Mouse (Mus musculus) kidney, postnatal 4 days (tissue): ENCODE measurements around the gene Ids.
"Not testable (repeated sequence)": the region's sequence is repeated elsewhere in the genome, so short reads cannot be mapped to it uniquely, and the experiment has no call there.

Experiments used
- DNase-seq, 2 experiments: peaks; one replicate each; pipeline ENCODE4 v3.0.0; 2021; ENCODE audit warnings: mixed read lengths in 2 of 2

Gene Ids

DNA sequence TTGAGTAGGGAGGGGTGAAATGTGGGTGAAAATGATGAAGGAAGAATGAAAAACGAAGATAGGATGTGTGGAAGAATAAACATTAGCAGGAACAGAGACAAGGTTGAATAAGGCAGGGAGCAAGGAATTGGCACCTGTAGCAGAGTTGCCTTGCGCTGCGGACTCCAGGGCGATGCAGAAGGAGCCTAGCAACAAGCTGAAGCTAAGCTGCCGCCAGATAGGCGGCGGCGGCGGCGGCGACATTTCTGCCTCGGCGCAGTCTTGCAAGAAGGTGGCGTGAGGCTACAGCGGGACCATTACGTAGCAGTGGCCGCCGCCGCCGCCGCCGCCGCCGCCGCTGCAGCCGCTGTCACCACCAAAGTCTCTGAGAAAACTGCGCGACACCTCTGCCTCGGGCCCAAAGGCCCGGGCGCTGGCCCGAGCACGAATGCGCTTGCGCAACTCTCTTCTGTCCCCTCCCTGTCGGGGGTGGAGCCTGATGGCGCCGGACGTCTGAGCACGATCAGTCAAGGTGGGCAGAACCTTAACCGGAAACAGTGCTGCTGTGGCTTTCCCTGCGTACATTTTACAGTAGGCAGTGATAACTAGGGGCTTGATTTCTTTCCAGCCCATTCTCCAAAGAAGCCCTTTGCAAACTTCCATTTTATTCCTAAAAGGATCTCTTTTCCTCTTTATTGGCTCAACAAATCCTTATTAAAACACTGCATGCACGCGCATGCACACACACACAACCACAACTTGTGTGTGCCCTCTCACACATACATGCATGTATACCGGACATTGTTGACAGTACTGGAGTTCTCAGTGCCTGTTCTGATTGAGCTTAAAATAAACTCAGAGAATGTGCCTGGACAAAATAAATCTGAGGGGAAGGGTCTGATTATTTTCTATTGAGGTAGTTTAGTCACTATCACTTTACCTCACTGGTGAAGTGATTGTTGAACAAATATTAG, at the start of gene Ids:
TSS of gene Ids (minus strand) at position 424 of the 953 bp plus-strand sequence.
- peak; percentile 84 to 91 for DNase-seq

DNA sequence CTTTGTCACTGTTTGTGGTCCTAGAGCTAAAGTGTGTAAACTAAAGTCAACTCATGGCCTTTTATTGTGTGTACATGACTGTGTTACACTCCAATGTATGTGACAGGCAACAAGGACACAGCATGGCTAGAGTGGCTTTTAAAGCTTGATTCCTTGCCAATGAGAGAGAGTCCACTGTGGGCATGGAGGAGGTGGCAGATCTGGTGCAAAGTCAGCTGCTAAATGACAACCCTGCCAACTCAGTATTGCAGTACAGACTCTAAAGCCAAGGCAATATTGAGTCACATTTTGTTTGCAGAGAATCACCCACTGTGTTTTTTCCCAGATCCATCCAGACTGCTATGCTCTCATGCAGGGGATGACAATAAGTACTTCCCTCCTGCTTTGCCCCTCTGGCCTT, 27.8 kb upstream of the Ids start:
- DNase-seq: not testable (repeated sequence)

DNA sequence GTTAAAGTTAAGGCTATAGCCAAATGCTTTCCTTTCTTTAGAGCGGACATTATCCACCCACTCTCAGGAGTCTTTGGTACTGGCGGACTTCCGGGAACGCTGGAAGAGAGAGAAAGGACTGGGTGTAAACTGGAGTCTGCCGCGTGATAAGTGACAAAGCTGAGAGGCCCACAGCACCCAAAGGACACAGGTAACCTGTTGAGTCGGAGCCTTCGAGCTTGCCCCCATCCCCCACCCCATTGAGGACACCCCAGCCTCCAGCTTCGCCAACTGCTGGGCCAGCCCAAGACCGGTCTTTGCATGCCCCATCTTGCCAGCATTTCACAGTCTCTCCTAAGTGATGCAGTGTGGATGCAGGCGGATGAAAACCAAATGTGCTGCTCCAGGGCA, 21.1 kb upstream of the Ids start:
- DNase-seq: peak; percentile 23 to 53

DNA sequence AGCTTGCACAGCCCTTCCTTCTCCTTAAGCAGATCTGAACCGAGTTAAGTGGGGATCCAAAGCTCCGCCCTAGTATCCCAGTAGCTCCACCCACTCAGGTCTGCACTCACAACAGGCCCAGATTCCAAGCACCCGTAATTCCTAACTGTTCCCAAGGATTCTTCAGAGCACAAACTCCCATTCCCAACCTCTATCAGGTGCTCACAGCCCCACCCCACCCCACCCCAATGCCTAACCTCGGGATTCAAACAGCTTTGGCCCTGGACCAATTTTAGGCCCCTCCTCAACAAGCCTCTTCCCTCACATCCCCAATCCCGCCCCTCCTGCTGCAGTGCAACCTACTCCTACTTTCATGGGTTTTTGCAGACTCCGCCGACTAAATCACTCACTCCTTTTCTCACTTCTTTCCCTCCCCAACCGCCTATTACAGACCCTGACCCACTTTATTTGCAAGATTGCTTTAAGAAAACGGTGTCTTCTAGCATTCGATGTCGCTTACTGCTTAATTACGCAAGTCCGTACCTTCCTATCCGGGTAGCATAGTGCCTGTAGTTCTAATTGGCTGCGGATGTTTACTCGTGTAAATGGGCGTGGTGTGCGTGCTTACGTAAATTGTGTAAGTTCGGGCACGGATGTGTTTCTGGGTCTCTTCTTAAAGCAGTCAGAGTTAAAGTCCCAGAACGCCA, 20.5 kb upstream of the Ids start, which contains the start of gene 1110012L19Rik:
TSS of gene 1110012L19Rik (plus strand) at position 602 of the 686 bp plus-strand sequence.
- peak; percentile 72 to 81 for DNase-seq

DNA sequence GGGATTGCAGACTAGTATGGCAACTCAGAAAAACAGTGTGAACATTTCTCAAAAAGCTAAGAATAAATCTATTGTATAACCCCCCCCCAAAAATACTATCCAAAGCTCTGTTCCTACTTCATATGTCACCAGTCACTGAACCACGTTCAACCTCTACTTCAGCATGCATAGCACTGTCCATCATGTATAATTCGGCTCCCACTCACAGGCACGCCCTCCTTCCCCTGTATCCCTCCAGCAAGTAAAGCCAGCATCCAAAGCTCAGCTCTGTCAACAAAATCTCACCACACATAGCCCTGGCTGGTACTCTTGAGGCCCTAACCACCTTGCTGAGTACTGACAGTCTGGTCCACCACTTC, 20.0 kb upstream of the Ids start:
- no peak for DNase-seq

DNA sequence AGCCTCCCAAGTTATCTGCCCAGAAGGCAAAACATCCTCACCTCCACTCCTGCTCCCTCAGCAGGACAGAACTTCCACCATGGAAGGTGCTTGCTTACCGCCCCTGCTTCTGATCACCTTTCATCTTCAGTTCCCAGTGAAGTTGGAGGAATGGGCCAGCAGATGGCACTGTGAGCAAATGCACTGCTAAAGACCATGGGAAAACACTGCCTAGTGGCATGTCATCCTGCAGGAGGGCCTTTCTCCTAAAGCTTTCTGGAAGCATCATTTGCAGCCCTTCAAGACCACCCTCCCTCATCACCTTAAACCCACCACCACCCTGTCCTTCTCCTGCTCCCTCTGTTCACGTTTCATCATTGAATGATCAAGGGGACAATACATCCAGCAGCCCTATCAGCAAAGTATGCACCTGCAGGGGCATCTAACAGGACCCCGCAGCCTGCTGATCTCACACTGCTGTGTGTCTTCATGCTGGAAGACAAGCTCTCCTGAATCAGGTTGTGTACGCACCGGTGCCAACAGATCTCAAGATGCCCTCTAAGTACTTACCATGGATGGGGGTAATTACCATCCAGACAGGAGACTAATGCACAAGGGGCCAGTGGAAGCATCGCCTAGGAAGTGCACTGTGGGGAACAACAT, 9.7 kb upstream of the Ids start:
- not testable (repeated sequence) for DNase-seq

DNA sequence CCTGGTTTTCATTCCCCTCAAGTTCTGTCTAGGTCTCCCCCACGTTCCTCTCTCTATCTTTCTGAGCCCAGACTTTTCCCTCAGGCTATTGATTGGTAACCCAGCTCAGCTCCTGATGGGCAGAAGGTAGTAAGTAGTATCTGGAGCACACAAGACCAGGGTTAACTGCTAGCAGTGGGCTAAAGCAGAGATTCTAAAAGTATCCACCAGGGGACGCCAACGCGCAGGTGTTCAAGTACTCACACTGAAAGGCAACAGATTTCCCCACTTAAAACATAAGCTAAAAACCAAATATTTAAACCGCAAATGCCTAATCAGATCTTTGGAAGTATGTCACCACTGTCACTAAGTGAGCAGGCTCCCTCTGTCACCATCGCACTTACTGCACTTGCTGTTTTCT, 4.9 kb upstream of the Ids start:
- not testable (repeated sequence) for DNase-seq

DNA sequence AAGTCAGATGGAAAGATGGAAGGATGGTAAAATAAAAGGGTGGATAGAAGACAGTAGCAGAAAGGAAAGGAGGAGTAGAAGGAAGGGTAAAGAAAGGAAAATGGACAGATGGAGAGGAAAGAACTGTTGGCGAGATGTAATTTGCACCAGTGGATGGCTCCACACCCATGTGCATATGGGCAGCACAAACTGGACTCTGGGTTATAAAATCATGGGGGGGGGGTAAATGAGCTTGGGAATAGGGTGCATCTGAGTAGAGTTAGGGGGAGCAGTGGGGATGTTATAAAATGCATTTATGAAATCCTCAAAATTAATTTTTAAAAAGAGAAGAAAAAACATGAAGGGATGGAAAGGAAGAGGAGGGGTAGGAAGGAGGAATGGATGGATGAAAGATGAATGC, 682 bp downstream of the Ids start:
- DNase-seq: no peak

DNA sequence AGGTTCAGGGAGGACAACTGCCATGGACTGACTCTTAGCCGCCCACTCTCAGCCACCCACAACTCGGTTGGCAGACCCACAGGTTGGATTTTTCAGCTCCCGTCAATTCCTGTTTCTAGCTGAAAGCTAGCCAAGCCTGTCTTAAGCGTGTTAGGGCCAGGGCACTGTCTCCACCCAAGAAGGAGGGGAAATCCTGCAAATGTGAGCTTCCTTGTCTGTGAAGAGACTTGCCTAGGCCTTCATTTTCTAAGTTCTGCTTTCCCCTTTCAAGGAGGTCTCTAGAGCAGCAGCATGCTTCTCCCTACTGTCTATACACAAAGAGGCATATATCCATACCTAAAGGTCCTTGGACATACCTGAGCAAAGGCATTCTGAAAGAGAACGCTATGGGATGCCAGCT, 1.4 kb downstream of the Ids start:
- no peak for DNase-seq

DNA sequence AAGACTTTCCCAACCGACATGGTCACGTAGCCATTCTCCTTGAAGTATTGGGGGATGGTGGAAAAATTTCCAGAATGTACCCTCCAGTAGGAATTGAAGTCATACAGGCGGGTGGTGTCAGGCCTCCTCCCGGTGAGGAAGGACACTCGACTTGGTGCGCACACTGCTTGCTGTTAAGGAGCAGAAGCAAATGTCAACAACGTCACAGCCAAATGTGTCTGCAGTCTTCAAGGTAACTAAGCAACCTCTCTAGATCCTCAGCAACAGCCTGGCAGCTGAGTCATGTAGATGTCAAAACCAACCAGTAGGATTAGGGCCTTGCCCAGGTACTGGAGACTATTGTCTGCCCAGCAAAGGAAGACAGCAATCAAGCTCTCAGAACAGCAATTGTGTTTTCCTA, 1.9 kb downstream of the Ids start:
- DNase-seq: no peak

DNA sequence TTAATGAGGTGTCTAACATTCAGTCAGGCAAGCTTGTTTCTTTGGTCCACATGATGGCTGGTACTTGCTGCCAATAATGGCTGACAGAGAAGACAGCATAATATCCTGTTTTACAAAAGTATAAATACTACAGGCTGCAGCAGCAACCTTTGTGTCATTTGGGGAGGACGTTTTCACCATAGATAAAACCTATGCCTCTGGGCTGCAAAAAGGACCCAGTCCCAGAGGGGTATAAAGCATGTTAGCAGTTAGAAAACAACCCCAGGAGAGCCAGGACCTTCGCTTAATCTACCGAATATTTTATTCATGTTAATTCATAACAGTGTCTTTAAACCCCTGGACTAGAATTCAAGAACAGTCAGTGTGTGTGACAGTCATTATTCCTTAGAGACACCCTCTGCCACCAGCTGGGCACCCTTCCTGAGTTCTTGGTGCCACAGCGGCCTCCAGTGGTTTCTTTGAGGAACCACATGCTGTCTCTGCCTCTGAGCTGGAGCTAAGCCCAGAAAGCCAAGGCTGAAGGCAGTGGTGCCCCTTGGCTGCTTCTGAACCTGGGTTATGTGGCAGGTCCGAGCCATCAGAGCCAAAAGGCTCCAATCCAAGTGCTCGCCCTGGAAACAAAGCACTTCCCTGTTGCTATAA, 34.6 kb downstream of the Ids start:
- peak; percentile 60 to 68 for DNase-seq

DNA sequence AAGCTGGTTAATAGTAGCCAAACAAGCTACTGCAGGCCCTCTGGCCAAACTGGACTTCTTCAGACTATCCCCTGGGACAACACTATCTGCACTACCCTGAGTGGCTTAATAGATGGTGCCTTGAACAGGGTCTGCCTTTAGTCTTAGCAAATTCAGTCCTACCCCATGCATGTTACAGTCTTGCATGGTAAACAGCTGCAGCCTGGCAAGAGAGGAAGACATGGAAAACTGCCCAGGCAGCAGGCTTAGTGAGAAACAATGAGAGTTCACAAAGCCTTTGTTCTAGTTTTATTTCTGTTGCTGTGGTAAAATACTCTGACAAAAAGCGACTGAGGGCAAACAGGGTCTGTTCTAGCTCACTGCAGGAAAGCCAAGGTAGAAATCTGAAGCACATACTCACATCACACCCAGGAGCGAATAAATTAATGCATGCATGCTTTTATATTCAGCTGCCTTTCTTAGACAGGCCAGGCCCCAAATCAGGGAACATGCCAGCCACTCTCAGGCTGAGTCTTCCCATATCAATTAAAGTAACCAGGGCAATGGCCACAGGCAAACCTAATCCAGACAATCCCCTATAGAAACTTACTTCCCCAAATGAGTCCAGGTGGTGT, 36.2 kb downstream of the Ids start:
- no peak for DNase-seq

DNA sequence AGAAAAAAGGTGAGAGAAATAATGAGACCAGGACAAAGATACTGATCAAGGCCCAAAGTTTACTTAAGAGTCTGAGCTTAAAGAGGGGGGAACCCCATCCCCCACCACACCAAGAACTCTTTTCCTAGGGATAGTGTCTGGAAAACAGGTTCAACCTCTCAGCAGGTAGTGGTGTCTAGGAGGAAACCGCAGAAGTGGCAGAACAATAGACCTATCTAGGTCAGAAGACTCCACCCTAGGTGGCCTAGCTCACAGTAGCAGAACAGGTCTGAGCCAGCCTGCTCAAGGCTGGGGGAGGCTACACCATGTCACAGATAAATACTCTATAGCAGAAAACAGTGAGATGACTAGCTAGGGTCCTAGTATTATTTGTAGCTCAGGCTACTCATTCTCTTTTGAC, 37.2 kb downstream of the Ids start:
- no peak for DNase-seq

DNA sequence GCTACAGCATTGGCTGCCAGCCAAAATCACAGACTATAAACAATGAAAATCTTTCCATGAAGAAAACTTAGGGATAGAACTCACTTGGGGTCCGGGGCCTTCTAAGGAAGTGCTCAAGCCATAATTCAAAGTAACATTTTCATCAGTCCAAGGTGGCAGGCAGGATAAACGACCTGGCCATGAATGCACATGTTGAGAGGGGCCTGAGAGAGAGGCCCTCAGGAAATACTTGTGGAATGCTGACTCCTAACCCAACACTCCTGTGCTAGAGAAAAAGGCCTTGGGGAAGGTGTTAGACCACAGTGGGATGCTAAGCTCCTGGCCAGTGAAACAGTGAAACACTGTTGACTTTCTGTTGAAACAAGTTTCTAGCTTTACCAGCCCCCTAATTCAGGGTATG, 45.6 kb downstream of the Ids start:
- DNase-seq: peak; percentile 4 to 10

DNA sequence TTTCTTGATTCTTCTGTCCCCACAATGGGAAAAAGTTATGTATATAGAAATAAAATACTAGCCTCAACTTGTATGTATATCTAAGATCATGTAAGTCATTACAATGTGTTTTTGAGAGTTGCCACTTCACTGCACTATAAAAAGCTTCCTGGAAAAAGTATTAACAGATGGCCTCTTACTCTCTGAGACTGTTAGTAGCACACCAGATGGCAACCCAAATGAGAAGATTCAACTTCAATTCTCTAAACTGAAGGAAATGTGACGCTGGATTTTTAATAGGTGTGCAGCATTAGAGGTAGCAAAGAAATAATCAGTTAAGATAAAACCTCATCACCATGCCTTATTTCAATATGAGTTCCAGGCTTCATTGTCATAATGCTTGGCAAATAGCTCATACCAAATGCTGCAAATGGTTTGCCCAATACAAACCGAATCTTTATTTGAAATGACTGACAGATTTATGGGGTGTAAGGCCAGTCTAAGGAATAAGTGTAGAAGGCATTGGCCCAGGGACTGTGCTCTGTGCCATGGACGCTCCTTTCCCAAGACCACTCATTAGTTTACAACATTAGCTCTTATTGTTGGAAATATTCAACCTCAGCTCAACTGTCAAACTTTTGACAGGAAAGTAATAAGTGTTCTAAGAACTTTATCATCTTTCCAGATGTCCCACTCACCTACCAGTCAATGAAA, 49.8 kb downstream of the Ids start:
- DNase-seq: no peak
